Mouse (Mus musculus): ENCODE measurements around the gene Mpp1. TPM values are rescaled to one million over a fixed set of nuclear protein-coding genes. Genes with fewer than 3 reads are reported as not detected.
"Not testable (repeated sequence)": the region's sequence is repeated elsewhere in the genome, so short reads cannot be mapped to it uniquely, and the experiment has no call there.

Mpp1 gene
- 65.9 and 69.6 TPM in 2 replicates for polyA plus RNA-seq (2014; fragmentation: Nextera tagmentation; extraction: Ambion mirVana)

GRCm38 (mm10) chrX:75130467-75131160, at the start of gene Mpp1:
TSS of gene Mpp1 (minus strand) at chrX:75131016.
- DNase-seq (peak; percentile 91), ATAC-seq (ENCODE audit: insufficient read depth) (peak; percentile 100)

DNA sequence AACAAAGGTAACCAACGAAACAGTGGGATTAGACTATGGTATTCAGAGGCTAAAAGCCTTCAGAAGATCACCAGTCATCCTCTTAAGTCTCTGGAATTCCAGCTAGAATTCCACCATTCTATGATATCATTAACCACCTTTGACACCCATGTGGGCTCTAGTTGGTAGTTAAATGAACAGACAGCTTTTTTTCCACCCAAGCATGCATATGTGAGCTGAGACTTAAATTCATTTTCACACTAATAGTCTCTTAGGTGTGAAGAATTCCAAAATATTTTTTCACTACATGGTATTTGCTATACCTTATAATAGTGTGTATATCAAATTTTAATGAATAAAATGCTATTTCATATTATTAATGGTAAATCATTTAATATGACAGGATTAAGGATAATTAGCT, 32.9 kb upstream of the Mpp1 start, which contains the start of gene Smim9:
Gene Smim9, minus strand, starts transcription at position 101 of the 400 bp plus-strand sequence.
- Histone ChIP-seq H3K27ac (ENCODE audit: low read depth) (no peak within 1 kb of the TSS), H3K4me3 (ENCODE audit: low read depth, low read length) (no peak within 1 kb of the TSS), H3K9me3 (ENCODE audit: low read depth, low read length) (no peaks in the 10 kb centered on the region), H3K27me3 (ENCODE audit: insufficient read depth, low read length) (no peaks in the 10 kb centered on the region), H3K4me1 (ENCODE audit: insufficient read depth) (no peaks in the 10 kb centered on the region), H3K9ac (no peak within 1 kb of the TSS), H3K4me2 (no peak within 1 kb of the TSS), H3K36me3 (ENCODE audit: insufficient read depth) (no peaks in the 10 kb centered on the region)
- 61% methylated on average over 1 of the region's 1 CpGs for WGBS
- ATAC-seq (ENCODE audit: insufficient read depth) (no peak), DNase-seq (no peak)
- TF ChIP-seq CTCF (IDR thresholded peaks at IDR 0.05; ENCODE audit: low read depth), result no peak

More at GRCm38 (mm10) chrX:75130467-75131160, at the start of gene Mpp1:
- 8% methylated on average over 35 of the region's 36 CpGs for WGBS
- peak within 1 kb of the TSS; percentile 54 for H3K4me3 ChIP-seq (ENCODE audit: low read depth, low read length)
- H3K9me3 ChIP-seq (ENCODE audit: low read depth, low read length), result no peaks in the 10 kb centered on the region
- H3K36me3 ChIP-seq (ENCODE audit: insufficient read depth), result peaks cover under 1% of the 10 kb centered on the region
- no peaks in the 10 kb centered on the region for H3K4me1 ChIP-seq (ENCODE audit: insufficient read depth)
- no peaks in the 10 kb centered on the region for H3K27me3 ChIP-seq (ENCODE audit: insufficient read depth, low read length)
- peak within 1 kb of the TSS; percentile 76; the same call in 1 of the 2 replicates for H3K27ac ChIP-seq (ENCODE audit: low read depth)
- peak within 1 kb of the TSS; percentile 54 for H3K4me2 ChIP-seq
- H3K9ac ChIP-seq, result peak within 1 kb of the TSS; percentile 67
- TF ChIP-seq CTCF (IDR thresholded peaks at IDR 0.05; ENCODE audit: low read depth), result no peak

DNA sequence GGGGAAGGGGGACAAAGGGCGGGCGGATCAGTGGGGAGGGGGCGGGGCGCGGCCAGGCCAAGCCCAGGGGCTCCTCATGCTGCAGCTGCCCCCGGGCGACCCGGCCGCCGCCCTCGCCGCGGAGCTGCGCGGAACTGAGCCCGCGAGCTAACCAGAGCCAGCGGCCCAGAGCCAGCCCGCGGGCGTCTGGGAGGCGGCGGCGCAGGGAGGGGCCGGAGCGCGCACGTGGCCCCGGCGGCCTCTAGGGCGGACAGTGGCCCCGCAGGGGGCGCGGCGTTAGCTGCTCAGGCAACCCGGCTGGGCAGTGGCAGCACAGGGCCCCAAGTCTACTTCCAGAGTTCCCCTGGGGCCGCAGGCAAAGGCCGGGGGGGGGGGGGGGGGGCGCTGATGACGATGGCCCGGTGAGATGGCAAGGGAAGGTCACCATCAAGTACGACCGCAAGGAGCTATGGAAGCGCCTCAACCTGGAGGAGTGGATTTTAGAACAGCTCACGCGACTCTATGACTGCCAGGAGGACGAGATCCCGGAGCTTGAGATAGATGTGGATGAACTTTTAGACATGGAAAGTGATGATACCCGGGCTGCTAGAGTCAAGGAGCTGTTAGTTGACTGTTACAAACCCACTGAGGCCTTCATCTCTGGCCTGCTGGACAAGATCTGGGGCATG, 24.9 kb upstream of the Mpp1 start:
- peak; percentile 67 for DNase-seq

DNA sequence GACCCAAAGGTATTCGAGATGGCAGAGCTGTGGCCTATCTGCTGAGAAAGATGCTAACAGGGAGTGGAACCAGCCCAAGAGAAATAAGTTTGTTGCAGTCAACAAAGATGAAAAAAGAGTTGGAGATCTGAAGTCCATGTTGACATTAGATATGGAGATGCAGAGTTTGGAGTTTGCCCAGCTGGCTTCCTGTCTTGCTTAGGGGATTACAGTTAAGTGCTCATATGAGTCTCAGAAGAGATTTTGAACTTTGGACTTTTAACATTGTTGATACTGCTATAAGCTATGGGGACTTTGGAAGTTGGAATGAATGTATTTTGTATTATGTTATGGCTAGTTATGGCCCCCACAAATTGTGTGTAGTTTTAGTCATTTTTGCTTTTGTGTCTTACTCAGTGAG, 21.4 kb upstream of the Mpp1 start:
- H3K4me1 ChIP-seq (ENCODE audit: insufficient read depth), result no peaks in the 10 kb centered on the region
- no peaks in the 10 kb centered on the region for H3K27me3 ChIP-seq (ENCODE audit: insufficient read depth, low read length)
- no peak for TF ChIP-seq CTCF (IDR thresholded peaks at IDR 0.05; ENCODE audit: low read depth)
- H3K27ac ChIP-seq (ENCODE audit: low read depth), result no peak overlapping the region
- DNase-seq (no peak), ATAC-seq (ENCODE audit: insufficient read depth) (no peak)
- no peak overlapping the region for H3K4me2 ChIP-seq
- no peaks in the 10 kb centered on the region for H3K36me3 ChIP-seq (ENCODE audit: insufficient read depth)
- H3K9ac ChIP-seq, result no peak overlapping the region
- no peaks in the 10 kb centered on the region for H3K9me3 ChIP-seq (ENCODE audit: low read depth, low read length)
- WGBS, result 66% methylated on average over 1 of the region's 1 CpGs
- no peak overlapping the region for H3K4me3 ChIP-seq (ENCODE audit: low read depth, low read length)

More for the DNA sequence above, 24.9 kb upstream of the Mpp1 start:
- no peaks in the 10 kb centered on the region for H3K9me3 ChIP-seq (ENCODE audit: low read depth, low read length)
- TF ChIP-seq CTCF (IDR thresholded peaks at IDR 0.05; ENCODE audit: low read depth), result no peak
- WGBS, result 20% methylated on average over 8 of the region's 49 CpGs
- ATAC-seq (ENCODE audit: insufficient read depth), result peak; percentile 90
- H3K9ac ChIP-seq, result peak overlapping the region; percentile 52
- no peaks in the 10 kb centered on the region for H3K36me3 ChIP-seq (ENCODE audit: insufficient read depth)
- H3K27ac ChIP-seq (ENCODE audit: low read depth), result no peak overlapping the region
- no peaks in the 10 kb centered on the region for H3K4me1 ChIP-seq (ENCODE audit: insufficient read depth)
- peak overlapping the region; percentile 63 for H3K4me2 ChIP-seq
- H3K4me3 ChIP-seq (ENCODE audit: low read depth, low read length), result peak overlapping the region; percentile 38
- H3K27me3 ChIP-seq (ENCODE audit: insufficient read depth, low read length), result no peaks in the 10 kb centered on the region

- WGBS, result 60% methylated on average over 2 of the region's 2 CpGs
- no peak for ATAC-seq (ENCODE audit: insufficient read depth)
- H3K4me2 ChIP-seq, result no peak overlapping the region
Measured at GRCm38 (mm10) chrX:75150304-75150703, 19.5 kb upstream of the Mpp1 start.

GRCm38 (mm10) chrX:75148414-75148813, 17.6 kb upstream of the Mpp1 start:
- Histone ChIP-seq H3K36me3 (ENCODE audit: insufficient read depth) (no peaks in the 10 kb centered on the region), H3K9ac (no peak overlapping the region), H3K4me1 (ENCODE audit: insufficient read depth) (no peaks in the 10 kb centered on the region), H3K4me3 (ENCODE audit: low read depth, low read length) (no peak overlapping the region), H3K4me2 (no peak overlapping the region), H3K27me3 (ENCODE audit: insufficient read depth, low read length) (no peaks in the 10 kb centered on the region), H3K27ac (ENCODE audit: low read depth) (no peak overlapping the region), H3K9me3 (ENCODE audit: low read depth, low read length) (no peaks in the 10 kb centered on the region)
- WGBS, result 50% methylated on average over 4 of the region's 4 CpGs
- ATAC-seq (ENCODE audit: insufficient read depth), result peak; percentile 75; the same call in 1 of the 2 replicates
- TF ChIP-seq CTCF (IDR thresholded peaks at IDR 0.05; ENCODE audit: low read depth), result no peak
- DNase-seq, result peak; percentile 55

More at GRCm38 (mm10) chrX:75150304-75150703, 19.5 kb upstream of the Mpp1 start:
- DNase-seq, result no peak
- H3K27ac ChIP-seq (ENCODE audit: low read depth), result no peak overlapping the region
- no peaks in the 10 kb centered on the region for H3K4me1 ChIP-seq (ENCODE audit: insufficient read depth)
- no peak overlapping the region for H3K4me3 ChIP-seq (ENCODE audit: low read depth, low read length)
- H3K36me3 ChIP-seq (ENCODE audit: insufficient read depth), result no peaks in the 10 kb centered on the region
- H3K27me3 ChIP-seq (ENCODE audit: insufficient read depth, low read length), result no peaks in the 10 kb centered on the region
- H3K9ac ChIP-seq, result no peak overlapping the region
- TF ChIP-seq CTCF (IDR thresholded peaks at IDR 0.05; ENCODE audit: low read depth), result no peak
- no peaks in the 10 kb centered on the region for H3K9me3 ChIP-seq (ENCODE audit: low read depth, low read length)

DNA sequence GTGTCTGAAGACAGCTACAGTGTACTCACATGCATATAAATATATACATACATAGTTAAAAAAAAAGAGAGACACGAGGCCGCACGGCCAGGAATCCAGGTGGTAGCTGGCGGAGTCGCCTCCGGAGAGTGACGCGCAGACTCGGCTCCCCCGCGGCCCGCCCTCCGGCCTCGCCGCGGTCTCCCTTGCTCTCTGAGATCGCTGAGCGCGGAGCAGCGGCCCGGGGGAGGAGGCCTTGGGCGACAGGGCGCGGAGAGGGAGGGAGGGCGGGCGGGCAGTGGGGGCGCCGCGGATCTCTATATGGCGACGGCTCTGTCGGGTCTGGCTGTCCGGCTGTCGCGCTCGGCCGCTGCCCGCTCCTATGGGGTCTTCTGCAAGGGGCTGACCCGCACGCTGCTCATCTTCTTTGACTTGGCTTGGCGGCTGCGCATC, 12.3 kb upstream of the Mpp1 start:
- Histone ChIP-seq H3K4me2 (peak overlapping the region; percentile 57), H3K4me3 (ENCODE audit: low read depth, low read length) (peak overlapping the region; percentile 21)
- 19% methylated on average over 9 of the region's 42 CpGs for WGBS
- ATAC-seq (ENCODE audit: insufficient read depth) (peak; percentile 62; the same call in 1 of the 2 replicates), DNase-seq (peak; percentile 46)
- not testable (repeated sequence) for H3K4me1 ChIP-seq (ENCODE audit: insufficient read depth); H3K9ac ChIP-seq; H3K36me3 ChIP-seq (ENCODE audit: insufficient read depth); H3K27me3 ChIP-seq (ENCODE audit: insufficient read depth, low read length); H3K9me3 ChIP-seq (ENCODE audit: low read depth, low read length); H3K27ac ChIP-seq (ENCODE audit: low read depth)
